ENCODE assay signal across 8 mouse cellular contexts in genomic region chr5:32857781-32858220, GRCm38 (mm10). TPM values are rescaled to one million over a fixed set of nuclear protein-coding genes. Genes with fewer than 3 reads are reported as not detected.
A peak's percentile ranks its signal among the peaks of the same experiment; 100 is the strongest.
DNase-seq lines count a peak whose midpoint lies in the region; ATAC-seq and TF ChIP-seq lines count a peak whose summit lies in the region.

No protein-coding gene starts in this region.

- H3K9ac ChIP-seq in forebrain, embryonic 14.5 days (ENCODE audit: low read length) = peak overlapping the region; percentile 52; the same call in 1 of the 2 replicates

- WGBS in forebrain, embryonic 14.5 days = 5% methylated on average over 6 of the region's 6 CpGs
- WGBS in hindbrain, embryonic 10.5 days = 4% methylated on average over 6 of the region's 6 CpGs
- 1% methylated on average over 6 of the region's 6 CpGs for WGBS in lung, adult 2 months

- peak; percentile 73 for DNase-seq in MN1 (ENCODE audit: low spot score)
- peak; percentile 40 for DNase-seq in cerebellum, adult 11 months
- DNase-seq in forebrain, embryonic 14.5 days (ENCODE audit: low spot score) = peak; percentile 81
- DNase-seq in hindbrain, embryonic 10.5 days (ENCODE audit: low spot score) = peak; percentile 21
- peak; percentile 34 to 35 for DNase-seq in layer of hippocampus, adult 8-10 months (ENCODE audit: low spot score in 2 of 2)
- peak; percentile 36 for DNase-seq in lung, adult 2 months
- DNase-seq in retina, embryonic 14.5 days (ENCODE audit: low spot score) = peak; percentile 58
- no peak for DNase-seq in natural killer cell, adult 2 months (ENCODE audit: low spot score in 2 of 2)

- H3K9me3 ChIP-seq in forebrain, embryonic 14.5 days (replicated peaks; ENCODE audit: control insufficient read depth, low read length) = no peaks in the 10 kb centered on the region
- no peaks in the 10 kb centered on the region for H3K9me3 ChIP-seq in hindbrain, embryonic 10.5 days

- peak; percentile 36; the same call in 1 of the 2 replicates for ATAC-seq in forebrain, embryonic 14.5 days

- H3K27me3 ChIP-seq in forebrain, embryonic 14.5 days (replicated peaks; ENCODE audit: control insufficient read depth, insufficient read depth, low read length) = no peaks in the 10 kb centered on the region
- H3K27me3 ChIP-seq in hindbrain, embryonic 10.5 days (ENCODE audit: insufficient read depth, poor library complexity, severe bottlenecking) = no peaks in the 10 kb centered on the region

- TF ChIP-seq POLR2A in lung, adult 2 months (IDR thresholded peaks at IDR 0.05; ENCODE audit: borderline replicate concordance, extremely low read depth, low read depth, low read length) = no peak; the same call in 1 of the 2 replicates

- peak overlapping the region; percentile 56 for H3K4me2 ChIP-seq in forebrain, embryonic 14.5 days (ENCODE audit: low read length)

- peaks cover 4% of the 10 kb centered on the region for H3K4me1 ChIP-seq in forebrain, embryonic 14.5 days (ENCODE audit: control insufficient read depth, insufficient read depth, low read length)
- peaks cover 19% of the 10 kb centered on the region for H3K4me1 ChIP-seq in hindbrain, embryonic 10.5 days (replicated peaks)
- peaks cover 5% of the 10 kb centered on the region for H3K4me1 ChIP-seq in lung, adult 2 months (ENCODE audit: control insufficient read depth, insufficient read depth, low read length)

- H3K27ac ChIP-seq in forebrain, embryonic 14.5 days (ENCODE audit: low read depth, low read length) = 0 out of 2 replicates have a peak overlapping the region, but pooled peaks have one; percentile 17
- peak overlapping the region; percentile 87 for H3K27ac ChIP-seq in hindbrain, embryonic 10.5 days

- peak overlapping the region; percentile 38 for H3K4me3 ChIP-seq in forebrain, embryonic 14.5 days (ENCODE audit: low read depth, low read length)
- peak overlapping the region; percentile 57 for H3K4me3 ChIP-seq in hindbrain, embryonic 10.5 days
- H3K4me3 ChIP-seq in lung, adult 2 months (replicated peaks; ENCODE audit: extremely low read depth, low read depth, low read length) = peak overlapping the region; percentile 95

- H3K36me3 ChIP-seq in forebrain, embryonic 14.5 days (ENCODE audit: control insufficient read depth, insufficient read depth, low read length) = no peaks in the 10 kb centered on the region
- H3K36me3 ChIP-seq in hindbrain, embryonic 10.5 days = no peaks in the 10 kb centered on the region

- no peak for TF ChIP-seq CTCF in lung, adult 2 months (IDR thresholded peaks at IDR 0.05; ENCODE audit: insufficient read depth, low read length)

RNA-seq across cellular contexts. Expression of gene Prr14l, which starts 3.7 kb away (rescaled TPM):
- polyA plus RNA-seq in forebrain, embryonic 14.5 days (2014; fragmentation: Nextera tagmentation; extraction: Ambion mirVana) = 10.5 and 11.3 TPM in 2 replicates
- 17.6 and 18.2 TPM in 2 replicates for polyA plus RNA-seq in hindbrain, embryonic 10.5 days (2016; fragmentation: Nextera tagmentation; extraction: Ambion mirVana)
- total RNA-seq in layer of hippocampus, adult 8-10 months (2022) = 10 to 100 TPM; 42.3 to 65.8 (median 48.6) TPM
- 12.7 and 15.4 TPM in 2 replicates for polyA plus RNA-seq in lung, adult 2 months (2012; rRNA removed)

RNA-seq across cellular contexts. Expression of gene Depdc5, which starts 5.7 kb away (rescaled TPM):
- 19.0 and 23.2 TPM in 2 replicates for polyA plus RNA-seq in forebrain, embryonic 14.5 days (2014; fragmentation: Nextera tagmentation; extraction: Ambion mirVana)
- polyA plus RNA-seq in hindbrain, embryonic 10.5 days (2016; fragmentation: Nextera tagmentation; extraction: Ambion mirVana) = 35.3 and 35.8 TPM in 2 replicates
- 10 to 100 TPM; 68.2 to 75.3 (median 72.5) TPM for total RNA-seq in layer of hippocampus, adult 8-10 months (2022)
- polyA plus RNA-seq in lung, adult 2 months (2012; rRNA removed) = 11.1 and 17.1 TPM in 2 replicates

RNA-seq across cellular contexts. Expression of gene Gm20671, which starts 30.9 kb away (rescaled TPM):
- not detected in 2 replicates for polyA plus RNA-seq in forebrain, embryonic 14.5 days (2014; fragmentation: Nextera tagmentation; extraction: Ambion mirVana)
- polyA plus RNA-seq in hindbrain, embryonic 10.5 days (2016; fragmentation: Nextera tagmentation; extraction: Ambion mirVana) = not detected in 2 replicates
- total RNA-seq in layer of hippocampus, adult 8-10 months (2022) = not detected
- 10.5 and 12.4 TPM in 2 replicates for polyA plus RNA-seq in lung, adult 2 months (2012; rRNA removed)

Comparison
In these comparisons a context has a peak if more than half of its experiments do, and no peak if none do; other contexts are left out.
1. DNase-seq: peak in MN1 (single experiment), cerebellum, adult 11 months (single experiment), forebrain, embryonic 14.5 days (single experiment), hindbrain, embryonic 10.5 days (single experiment), layer of hippocampus, adult 8-10 months (2 of 2), lung, adult 2 months (single experiment) and retina, embryonic 14.5 days (single experiment); none in natural killer cell, adult 2 months (0 of 2).
2. H3K4me3 ChIP-seq: peak in every context shown above with its lines; median percentile 95 in lung, adult 2 months; 57 in hindbrain, embryonic 10.5 days; 38 in forebrain, embryonic 14.5 days.
3. RNA of gene Gm20671, which starts 30.9 kb away (polyA plus RNA-seq): 10.5 to 12.4 TPM in lung, adult 2 months; not detected in forebrain, embryonic 14.5 days and not detected in hindbrain, embryonic 10.5 days; every median in the first group is over 10 times any median in the second.